Mouse (Mus musculus) C2C12 (cell line): ENCODE data around the gene Slc13a2.

Source experiments
- CEBPB ChIP-seq: IDR thresholded peaks from one replicate; pipeline ENCODE4 v1.6.1; 2011; ENCODE audit warnings: low read depth, mild to moderate bottlenecking, control low read depth, moderate library complexity
- CTCF ChIP-seq: IDR thresholded peaks from one replicate; pipeline ENCODE4 v1.5.1; 2011; ENCODE audit not compliant: control insufficient read depth, insufficient read depth, insufficient read length
- FOSL1 ChIP-seq: IDR thresholded peaks from one replicate; pipeline ENCODE4 v1.8.0; 2011; ENCODE audit warnings: mild to moderate bottlenecking, low read length; ENCODE audit not compliant: poor library complexity, insufficient read depth, severe bottlenecking
- MAX ChIP-seq: IDR thresholded peaks from one replicate; pipeline ENCODE4 v1.6.1; 2011; ENCODE audit warnings: mild to moderate bottlenecking, control low read depth
- MYOD1 ChIP-seq: IDR thresholded peaks from one replicate; pipeline ENCODE4 v1.6.1; 2011; ENCODE audit warnings: low read depth; ENCODE audit not compliant: control insufficient read depth, insufficient read length
- MYOG ChIP-seq: IDR thresholded peaks from one replicate; pipeline ENCODE4 v1.6.1; 2011; ENCODE audit not compliant: control insufficient read depth, insufficient read length; ENCODE audit errors: extremely low read depth
- USF1 ChIP-seq: IDR thresholded peaks from one replicate; pipeline ENCODE4 v1.6.1; 2011; ENCODE audit warnings: low read depth, mild to moderate bottlenecking, control low read depth, moderate library complexity

- TF ChIP-seq CTCF (no peak), MAX (no peak), CEBPB (no peak), USF1 (no peak), MYOG (no peak), FOSL1 (no peak), MYOD1 (no peak)
These were observed 35.4 kb downstream of the Slc13a2 start, which contains the start of gene Foxn1 for GRCm38 (mm10) chr11:78386508-78387043.
